Mouse (Mus musculus) cerebellum, adult 2 months (tissue): Measurements from ENCODE around the gene Rapgef6.

Source experiments
- CTCF ChIP-seq: fragments of 200-500 bp; IDR thresholded peaks from 2 replicates; pipeline ENCODE4 v1.5.1; 2011; ENCODE audit warnings: low read depth, mild to moderate bottlenecking, control low read depth, low read length, moderate library complexity, borderline replicate concordance; ENCODE audit not compliant: insufficient read depth
- POLR2A ChIP-seq: fragments of 200-500 bp; IDR thresholded peaks from 2 replicates; pipeline ENCODE4 v1.6.1; 2011; ENCODE audit warnings: low read length, control low read depth, borderline replicate concordance; ENCODE audit not compliant: insufficient read depth

DNA sequence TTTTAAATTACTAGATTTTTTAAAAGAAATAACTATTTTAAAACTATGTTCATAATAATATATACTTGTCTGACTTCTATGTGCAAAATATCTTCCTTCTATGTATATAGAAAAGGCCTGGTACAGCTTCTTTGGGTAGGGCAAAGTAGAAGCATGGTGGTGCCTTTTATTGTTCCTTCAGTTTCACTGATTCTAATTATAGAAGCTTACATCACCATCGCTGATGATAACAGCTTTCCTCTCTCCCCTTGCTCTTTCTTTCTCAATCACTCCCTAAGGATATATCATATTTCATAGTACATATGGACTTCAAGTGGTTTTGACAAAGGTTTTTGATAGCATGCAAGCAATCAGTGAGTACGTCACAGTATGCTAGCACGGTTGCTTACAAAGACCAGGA, 69.9 kb downstream of the Rapgef6 start:
- TF ChIP-seq CTCF (no peak), POLR2A (no peak)
